Mouse (Mus musculus) embryonic facial prominence, embryonic 14.5 days (tissue): ENCODE results near the gene Nudt11. TPM values are rescaled to one million over a fixed set of nuclear protein-coding genes. Genes with fewer than 3 reads are reported as not detected.

ENCODE experiments used
- microRNA-seq: library from miRNA; unstranded; fragments of <30 nt; microRNA quantifications from one replicate; pipeline ENCODE4, GENCODE M21; 2016; ENCODE audit warnings: borderline number of aligned reads
- polyA plus RNA-seq: library from polyadenylated mRNA; unstranded; fragments of >200 nt; fragmentation: Nextera tagmentation; extraction: Ambion mirVana; gene quantifications from 2 replicates; pipeline ENCODE4 v1.2.1, GENCODE M21; 2014

Gene Nudt11
- polyA plus RNA-seq, 1 experiment from 2014 or later = 4.2 TPM

Small RNA genes lying within 50 kb of the gene (microRNA-seq; reads per million reads assigned to microRNA genes)
- not detected for gene Gm27360

Other genes starting within 250 kb of the Nudt11 start
- not detected in 2 replicates for gene AU022751, start 36.0 kb downstream of the Nudt11 start, polyA plus RNA-seq
- gene Nudt10, start 125.6 kb downstream of the Nudt11 start, polyA plus RNA-seq = 4.8 and 6.8 TPM in 2 replicates